Mouse (Mus musculus) megakaryocyte, embryonic 14.5 days (primary cell): ENCODE data around the gene Ciart. TPM values are rescaled to one million over a fixed set of nuclear protein-coding genes. Genes with fewer than 3 reads are reported as not detected.

Source experiments
- H3K27me3 ChIP-seq: replicated peaks from 2 replicates; pipeline ENCODE3; 2012; ENCODE audit warnings: inconsistent platforms
- H3K36me3 ChIP-seq: replicated peaks from 2 replicates; pipeline ENCODE3; 2012; ENCODE audit warnings: low read length, inconsistent platforms, mixed read lengths
- H3K4me1 ChIP-seq: 2 replicates; pipeline ENCODE4 v1.6.1; 2012; ENCODE audit warnings: inconsistent platforms
- H3K4me3 ChIP-seq: replicated peaks from 2 replicates; pipeline ENCODE3; 2012; ENCODE audit warnings: moderate library complexity, mild to moderate bottlenecking, inconsistent platforms
- H3K9me3 ChIP-seq: 2 replicates; pipeline ENCODE4 v1.6.1; 2012; ENCODE audit warnings: inconsistent platforms
- FLI1 ChIP-seq: IDR thresholded peaks from 2 replicates; pipeline ENCODE4 v1.6.1; 2012; ENCODE audit warnings: low read length, inconsistent platforms, mixed read lengths
- GATA1 ChIP-seq: IDR thresholded peaks from 3 replicates; pipeline ENCODE4 v1.6.1; 2012; ENCODE audit warnings: mixed read lengths, low read length, inconsistent platforms, borderline replicate concordance
- polyA plus RNA-seq: library from polyadenylated mRNA; stranded (reverse); fragments of >175 nt; gene quantifications from 2 replicates; pipeline ENCODE4 v1.2.3, GENCODE M21; 2012; ENCODE audit warnings: low replicate concordance; ENCODE audit not compliant: insufficient read depth

Ciart gene
- polyA plus RNA-seq, 1 experiment, result 16.9 TPM

- Histone ChIP-seq H3K36me3 (no peaks in the 10 kb centered on the region), H3K27me3 (peaks cover 15% of the 10 kb centered on the region), H3K4me3 (peak overlapping the region; percentile 46), H3K4me1 (peaks cover 11% of the 10 kb centered on the region), H3K9me3 (no peaks in the 10 kb centered on the region)
- TF ChIP-seq FLI1 (no peak), GATA1 (no peak)
These were observed 34.7 kb upstream of the Ciart start for GRCm38 (mm10) chr3:95916760-95917159.

GRCm38 (mm10) chr3:95914706-95915105 lies 32.7 kb upstream of the Ciart start:
- Histone ChIP-seq H3K9me3 (no peaks in the 10 kb centered on the region), H3K4me3 (no peak overlapping the region), H3K4me1 (peaks cover 16% of the 10 kb centered on the region), H3K27me3 (peaks cover 9% of the 10 kb centered on the region), H3K36me3 (no peaks in the 10 kb centered on the region)
- no peak for TF ChIP-seq GATA1
- no peak for TF ChIP-seq FLI1

GRCm38 (mm10) chr3:95907613-95908012 lies 25.6 kb upstream of the Ciart start:
- Histone ChIP-seq H3K9me3 (no peaks in the 10 kb centered on the region), H3K27me3 (peaks cover 40% of the 10 kb centered on the region), H3K4me1 (peaks cover 49% of the 10 kb centered on the region), H3K4me3 (no peak overlapping the region), H3K36me3 (no peaks in the 10 kb centered on the region)
- no peak for TF ChIP-seq FLI1
- no peak for TF ChIP-seq GATA1

GRCm38 (mm10) chr3:95906860-95907259 lies 24.8 kb upstream of the Ciart start:
- peak overlapping the region; percentile 90 for H3K4me3 ChIP-seq
- H3K27me3 ChIP-seq, result peaks cover 47% of the 10 kb centered on the region
- H3K4me1 ChIP-seq, result peaks cover 54% of the 10 kb centered on the region
- no peaks in the 10 kb centered on the region for H3K36me3 ChIP-seq
- TF ChIP-seq FLI1, result no peak
- TF ChIP-seq GATA1, result no peak
- no peaks in the 10 kb centered on the region for H3K9me3 ChIP-seq

- no peaks in the 10 kb centered on the region for H3K36me3 ChIP-seq
- peak overlapping the region; percentile 90 for H3K4me3 ChIP-seq
- H3K4me1 ChIP-seq, result peaks cover 55% of the 10 kb centered on the region
- H3K9me3 ChIP-seq, result no peaks in the 10 kb centered on the region
- peaks cover 56% of the 10 kb centered on the region for H3K27me3 ChIP-seq
- no peak for TF ChIP-seq FLI1
These were observed 24.0 kb upstream of the Ciart start for GRCm38 (mm10) chr3:95905940-95906492.

GRCm38 (mm10) chr3:95905146-95905939 lies 23.3 kb upstream of the Ciart start:
- TF ChIP-seq GATA1, result no peak
- TF ChIP-seq FLI1, result no peak
- Histone ChIP-seq H3K4me3 (peak overlapping the region; percentile 88), H3K9me3 (no peaks in the 10 kb centered on the region), H3K36me3 (no peaks in the 10 kb centered on the region), H3K27me3 (peaks cover 56% of the 10 kb centered on the region), H3K4me1 (peaks cover 50% of the 10 kb centered on the region)

- peaks cover 61% of the 10 kb centered on the region for H3K27me3 ChIP-seq
- TF ChIP-seq FLI1, result no peak
- TF ChIP-seq GATA1, result no peak
- no peaks in the 10 kb centered on the region for H3K36me3 ChIP-seq
These were observed 22.5 kb upstream of the Ciart start, which contains the start of gene Car14 for GRCm38 (mm10) chr3:95904568-95904967. Car14 (minus strand) TSS chr3:95904691.

GRCm38 (mm10) chr3:95903753-95904502 lies 21.9 kb upstream of the Ciart start:
- Histone ChIP-seq H3K36me3 (no peaks in the 10 kb centered on the region), H3K27me3 (peaks cover 62% of the 10 kb centered on the region), H3K4me1 (peaks cover 50% of the 10 kb centered on the region), H3K9me3 (no peaks in the 10 kb centered on the region), H3K4me3 (peak overlapping the region; percentile 42)
- TF ChIP-seq FLI1, result no peak
- TF ChIP-seq GATA1, result no peak

More at GRCm38 (mm10) chr3:95904568-95904967, 22.5 kb upstream of the Ciart start, which contains the start of gene Car14:
- Histone ChIP-seq H3K9me3 (no peaks in the 10 kb centered on the region), H3K4me1 (peaks cover 50% of the 10 kb centered on the region), H3K4me3 (peak within 1 kb of the TSS; percentile 88)

- Histone ChIP-seq H3K36me3 (peaks cover 4% of the 10 kb centered on the region), H3K4me1 (peaks cover 53% of the 10 kb centered on the region), H3K9me3 (no peaks in the 10 kb centered on the region), H3K27me3 (peaks cover 60% of the 10 kb centered on the region), H3K4me3 (no peak overlapping the region)
- TF ChIP-seq GATA1, result no peak
These were observed 20.6 kb upstream of the Ciart start for GRCm38 (mm10) chr3:95902643-95903042.

- Histone ChIP-seq H3K4me1 (peaks cover 52% of the 10 kb centered on the region), H3K27me3 (peaks cover 60% of the 10 kb centered on the region)
These were observed 20.2 kb upstream of the Ciart start for GRCm38 (mm10) chr3:95902373-95902625.

More at GRCm38 (mm10) chr3:95902373-95902625, 20.2 kb upstream of the Ciart start:
- no peak for TF ChIP-seq FLI1
- no peak for TF ChIP-seq GATA1
- peaks cover 7% of the 10 kb centered on the region for H3K36me3 ChIP-seq
- no peak overlapping the region for H3K4me3 ChIP-seq
- H3K9me3 ChIP-seq, result no peaks in the 10 kb centered on the region
